Mouse (Mus musculus): ENCODE measurements around the gene Doc2g. TPM values are rescaled to one million over a fixed set of nuclear protein-coding genes. Genes with fewer than 3 reads are reported as not detected.
"Not testable (repeated sequence)": the region's sequence is repeated elsewhere in the genome, so short reads cannot be mapped to it uniquely, and the experiment has no call there.

Doc2g gene
- polyA plus RNA-seq, 2 experiments = 0.25 to 1.8 TPM

- ATAC-seq (ENCODE audit: insufficient read depth) = peak; percentile 80
- Histone ChIP-seq H3K4me1 (replicated peaks; ENCODE audit: control insufficient read depth in 2 of 2, insufficient read depth in 2 of 2, low read length in 1 of 2) (peaks cover 3 to 23% of the 10 kb centered on the region in 2 experiments; a peak in 2 of 4 replicates), H3K4me3 (ENCODE audit: insufficient read depth in 1 of 2, low read depth in 2 of 2, low read length in 2 of 2) (peak within 1 kb of the TSS; percentile 62 to 81), H3K4me2 (ENCODE audit: low read depth) (peak within 1 kb of the TSS; percentile 64), H3K27ac (peak within 1 kb of the TSS; percentile 10), H3K27me3 (ENCODE audit: control insufficient read depth, insufficient read depth, low read length) (no peaks in the 10 kb centered on the region), H3K9me3 (ENCODE audit: control insufficient read depth, low read length) (no peaks in the 10 kb centered on the region), H3K36me3 (replicated peaks; ENCODE audit: control insufficient read depth, insufficient read depth, low read depth) (no peaks in the 10 kb centered on the region; the same call in 1 of the 2 replicates), H3K9ac (replicated peaks) (peak within 1 kb of the TSS; percentile 68)
- TF ChIP-seq CTCF (IDR thresholded peaks at IDR 0.05; ENCODE audit: low read depth) (peak; percentile 59), EP300 (IDR thresholded peaks at IDR 0.05; ENCODE audit: low read depth) (no peak)
- peak; percentile 68 to 71 (median 69) for DNase-seq (ENCODE audit: low read depth in 3 of 3, low spot score in 3 of 3)
- WGBS (ENCODE audit: insufficient replicate concordance) = 0% methylated on average over 26 of the region's 26 CpGs
Measured at GRCm38 (mm10) chr19:4037788-4038232, 34.7 kb downstream of the Doc2g start, which contains the start of gene Gstp1. Gstp1 (minus strand) TSS chr19:4037985.

GRCm38 (mm10) chr19:4040941-4041340 is 37.8 kb downstream of the Doc2g start:
- DNase-seq (ENCODE audit: low read depth in 3 of 3, low spot score in 3 of 3); H3K36me3 ChIP-seq (replicated peaks; ENCODE audit: control insufficient read depth, insufficient read depth, low read depth); H3K4me3 ChIP-seq (ENCODE audit: insufficient read depth in 1 of 2, low read depth in 2 of 2, low read length in 2 of 2); H3K4me2 ChIP-seq (ENCODE audit: low read depth); H3K9ac ChIP-seq (replicated peaks); H3K27ac ChIP-seq; H3K27me3 ChIP-seq (ENCODE audit: control insufficient read depth, insufficient read depth, low read length); ATAC-seq (ENCODE audit: insufficient read depth); H3K9me3 ChIP-seq (ENCODE audit: control insufficient read depth, low read length): not testable (repeated sequence)
- WGBS (ENCODE audit: insufficient replicate concordance) = 79% methylated on average over 5 of the region's 5 CpGs
- peaks cover 9 to 34% of the 10 kb centered on the region in 2 experiments for H3K4me1 ChIP-seq (replicated peaks; ENCODE audit: control insufficient read depth in 2 of 2, insufficient read depth in 2 of 2, low read length in 1 of 2)

- H3K27me3 ChIP-seq (ENCODE audit: control insufficient read depth, insufficient read depth, low read length); H3K9ac ChIP-seq (replicated peaks); H3K9me3 ChIP-seq (ENCODE audit: control insufficient read depth, low read length); DNase-seq (ENCODE audit: low read depth in 3 of 3, low spot score in 3 of 3); H3K27ac ChIP-seq; H3K4me3 ChIP-seq (ENCODE audit: insufficient read depth in 1 of 2, low read depth in 2 of 2, low read length in 2 of 2); ATAC-seq (ENCODE audit: insufficient read depth); H3K4me2 ChIP-seq (ENCODE audit: low read depth); H3K36me3 ChIP-seq (replicated peaks; ENCODE audit: control insufficient read depth, insufficient read depth, low read depth): not testable (repeated sequence)
- peaks cover 14 to 35% of the 10 kb centered on the region in 2 experiments for H3K4me1 ChIP-seq (replicated peaks; ENCODE audit: control insufficient read depth in 2 of 2, insufficient read depth in 2 of 2, low read length in 1 of 2)
- WGBS (ENCODE audit: insufficient replicate concordance) = 81% methylated on average over 3 of the region's 4 CpGs
Measured at GRCm38 (mm10) chr19:4041500-4041899, 38.4 kb downstream of the Doc2g start.

GRCm38 (mm10) chr19:4042124-4042523 is 39.0 kb downstream of the Doc2g start:
- Histone ChIP-seq H3K4me3 (ENCODE audit: insufficient read depth in 1 of 2, low read depth in 2 of 2, low read length in 2 of 2) (no peak overlapping the region), H3K9me3 (ENCODE audit: control insufficient read depth, low read length) (no peaks in the 10 kb centered on the region), H3K27me3 (ENCODE audit: control insufficient read depth, insufficient read depth, low read length) (no peaks in the 10 kb centered on the region), H3K9ac (replicated peaks) (no peak overlapping the region), H3K4me2 (ENCODE audit: low read depth) (no peak overlapping the region), H3K27ac (no peak overlapping the region), H3K36me3 (replicated peaks; ENCODE audit: control insufficient read depth, insufficient read depth, low read depth) (no peaks in the 10 kb centered on the region), H3K4me1 (replicated peaks; ENCODE audit: control insufficient read depth in 2 of 2, insufficient read depth in 2 of 2, low read length in 1 of 2) (peaks cover 21 to 39% of the 10 kb centered on the region in 2 experiments)
- no peak for ATAC-seq (ENCODE audit: insufficient read depth)
- no peak for DNase-seq (ENCODE audit: low read depth in 3 of 3, low spot score in 3 of 3)
- no peak for TF ChIP-seq CTCF (IDR thresholded peaks at IDR 0.05; ENCODE audit: low read depth)
- TF ChIP-seq EP300 (IDR thresholded peaks at IDR 0.05; ENCODE audit: low read depth) = no peak
- WGBS (ENCODE audit: insufficient replicate concordance) = 64% methylated on average over 14 of the region's 14 CpGs

GRCm38 (mm10) chr19:4044109-4044508 is 41.0 kb downstream of the Doc2g start:
- not testable (repeated sequence) for H3K9ac ChIP-seq (replicated peaks); H3K4me3 ChIP-seq (ENCODE audit: insufficient read depth in 1 of 2, low read depth in 2 of 2, low read length in 2 of 2); H3K36me3 ChIP-seq (replicated peaks; ENCODE audit: control insufficient read depth, insufficient read depth, low read depth); ATAC-seq (ENCODE audit: insufficient read depth); H3K27me3 ChIP-seq (ENCODE audit: control insufficient read depth, insufficient read depth, low read length); H3K27ac ChIP-seq; H3K9me3 ChIP-seq (ENCODE audit: control insufficient read depth, low read length); DNase-seq (ENCODE audit: low read depth in 3 of 3, low spot score in 3 of 3); H3K4me2 ChIP-seq (ENCODE audit: low read depth)
- 34% methylated on average over 5 of the region's 5 CpGs for WGBS (ENCODE audit: insufficient replicate concordance)
- TF ChIP-seq EP300 (IDR thresholded peaks at IDR 0.05; ENCODE audit: low read depth) = peak; percentile 29; the same call in 1 of the 2 replicates
- peaks cover 25 to 44% of the 10 kb centered on the region in 2 experiments for H3K4me1 ChIP-seq (replicated peaks; ENCODE audit: control insufficient read depth in 2 of 2, insufficient read depth in 2 of 2, low read length in 1 of 2)

Measured in liver, embryonic 14.5 days (tissue).